Mouse (Mus musculus) liver, adult 2 months (tissue): ENCODE measurements at regions not wholly inside any gene's neighbourhood (a gene's known extent, or its start where the extent isn't known, plus 50 kb on each side); places are given as distances from the start of the nearest gene placed in this dataset.

Experiments used
- CTCF ChIP-seq: fragments of 200-500 bp; IDR thresholded peaks from 2 replicates; pipeline ENCODE4 v1.5.1; 2011; ENCODE audit warnings: low read depth, low read length, control low read depth
- POLR2A ChIP-seq: fragments of 200-500 bp; IDR thresholded peaks from 2 replicates; pipeline ENCODE4 v1.6.1; 2011; ENCODE audit warnings: low read length, control low read depth; ENCODE audit not compliant: insufficient read depth; ENCODE audit errors: extremely low read depth

GRCm38 (mm10) chr5:43087907-43088387, 145.0 kb upstream of the Cpeb2 start:
- TF ChIP-seq POLR2A (no peak), CTCF (no peak)
